Comparison of ENCODE assay signal across 9 mouse cellular contexts in the genomic region with DNA sequence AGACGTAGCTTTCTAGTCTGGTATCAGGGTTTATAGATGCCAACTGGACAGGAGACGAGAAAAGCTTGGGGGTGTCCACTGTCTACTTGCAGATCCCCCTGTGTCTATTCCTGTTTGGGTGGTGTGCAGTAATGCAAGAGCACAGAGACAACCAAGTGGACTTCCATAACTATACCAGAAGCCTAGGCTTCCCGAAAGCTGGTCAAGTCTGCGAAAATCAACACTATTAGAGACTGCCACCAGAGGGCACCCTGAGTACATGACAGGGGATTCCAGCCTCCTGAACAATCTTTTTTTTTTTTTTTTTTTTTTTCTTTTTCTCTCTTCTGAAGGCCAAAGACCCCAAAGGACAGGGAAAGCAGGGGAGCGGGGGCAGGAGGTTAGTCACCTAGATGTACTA. TPM values are rescaled to one million over a fixed set of nuclear protein-coding genes. Genes with fewer than 3 reads are reported as not detected.
A peak's percentile ranks its signal among the peaks of the same experiment; 100 is the strongest.
DNase-seq lines count a peak whose midpoint lies in the region; TF ChIP-seq lines count a peak whose summit lies in the region.
"Had no signal": no experiment of that assay in that cellular context is flagged by ENCODE, and none has a peak within 500 bp of the region (broad histone marks: within the 10 kb centered on the region; RNA-seq: fewer than 3 reads in every experiment).

No protein-coding gene starts in this region.

- no peak overlapping the region for H3K4me3 ChIP-seq in gastrocnemius, adult 2 months
- H3K4me3 ChIP-seq: limb, embryonic 12.5 days had no signal

- intact Hi-C loops in gastrocnemius, adult 2 months (cut with DNase I) = loop anchor here (5.0 kb wide), 1 partner anchor 79 kb away; no protein-coding TSS in a partner anchor

- peak; percentile 80 for TF ChIP-seq CTCF in gastrocnemius, adult 2 months (IDR thresholded peaks at IDR 0.05)

- H3K27ac ChIP-seq in gastrocnemius, adult 2 months = no peak overlapping the region
- H3K27ac ChIP-seq: limb, embryonic 12.5 days had no signal

- DNase-seq in CD4-positive, CD25-positive, alpha-beta regulatory T cell, adult 2 months (ENCODE audit: low read depth, low spot score) = peak; percentile 83
- peak; percentile 93 for DNase-seq in NIH3T3 (ENCODE audit: low read depth)
- DNase-seq in cerebellum, adult 8-10 months = peak; percentile 77
- peak; percentile 80 for DNase-seq in gastrocnemius, adult 2 months
- peak; percentile 73 to 90 for DNase-seq in kidney, postnatal 25 days
- peak; percentile 67 to 74 for DNase-seq in lung, adult 18-20 months
- peak; percentile 89 for DNase-seq in right cerebral cortex, postnatal 14 days
- peak; percentile 82 for DNase-seq in urinary bladder, postnatal 25 days (ENCODE audit: low spot score)

RNA-seq across cellular contexts. Expression of a gene that starts 12.4 kb away (rescaled TPM):
- not detected for total RNA-seq in gastrocnemius, adult 2 months (2021)

RNA-seq across cellular contexts. Expression of a gene that starts 18.6 kb away (rescaled TPM):
- not detected for total RNA-seq in gastrocnemius, adult 2 months (2021)

RNA-seq across cellular contexts. Expression of a gene that starts 36.9 kb away (rescaled TPM):
- total RNA-seq in gastrocnemius, adult 2 months (2021) = not detected
